Mouse (Mus musculus): ENCODE data around the gene Olig3.

Gene Olig3

DNA sequence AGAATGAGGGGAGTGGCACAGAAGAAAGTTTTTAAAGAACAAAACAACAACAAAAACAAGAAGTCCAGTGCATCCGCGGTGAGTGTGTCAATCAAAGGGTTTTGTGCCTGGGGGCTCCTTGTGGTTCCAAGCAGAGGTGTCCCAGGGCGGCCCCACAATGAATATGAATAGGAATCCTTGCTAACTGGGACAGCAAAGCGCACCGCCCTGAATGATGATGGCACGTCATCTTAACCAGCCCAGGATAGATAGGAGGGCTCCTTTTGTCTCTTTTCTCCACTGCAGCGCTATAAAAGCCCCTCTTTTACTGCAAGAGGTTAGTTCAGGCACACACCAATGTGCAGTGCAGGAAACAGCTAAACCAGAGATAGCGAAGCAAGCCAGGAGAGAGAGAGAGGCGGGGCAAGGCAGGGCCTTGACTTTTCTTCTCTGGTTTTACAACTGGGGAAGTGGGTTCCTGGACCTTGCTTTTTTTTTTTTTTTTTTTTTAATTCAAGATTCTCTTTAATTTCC lies at the start of gene Olig3:
Olig3 (plus strand) TSS at position 463 of the 513 bp plus-strand sequence.
- DNase-seq (ENCODE audit: low read depth) = peak; percentile 41

DNA sequence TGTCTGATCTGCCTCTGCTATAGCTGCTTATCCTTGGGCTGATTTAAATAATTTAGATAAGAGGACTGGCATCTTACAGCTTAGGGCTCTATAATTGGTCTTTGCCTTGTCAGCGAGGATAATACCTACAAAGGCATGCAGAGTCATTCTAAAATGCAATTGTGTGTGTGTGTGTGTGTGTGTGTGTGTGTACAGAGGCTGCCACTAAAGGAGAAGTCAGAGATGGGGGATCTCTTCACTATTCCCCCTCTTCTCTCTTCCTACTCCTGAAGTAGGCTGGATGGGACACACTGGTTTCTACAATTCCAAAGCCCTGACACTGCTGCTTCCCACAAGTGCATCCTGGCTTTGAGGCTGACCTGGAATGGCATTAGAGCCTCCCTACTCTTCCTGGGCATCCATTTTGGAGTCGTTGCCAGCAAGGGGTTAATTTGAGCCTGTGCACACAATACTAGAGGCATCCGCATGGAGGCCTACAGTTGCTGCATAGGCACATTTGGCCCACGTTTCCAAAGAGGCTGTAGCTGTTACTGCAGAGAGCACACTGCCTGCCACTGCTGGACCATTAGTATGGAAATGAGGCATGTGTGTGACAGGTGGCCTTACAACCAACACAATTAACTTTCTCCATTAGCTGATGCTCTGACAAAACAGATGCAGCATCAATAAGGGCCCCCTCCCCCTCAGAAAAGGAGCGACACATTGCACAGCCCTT lies 46.5 kb upstream of the Olig3 start:
- DNase-seq (ENCODE audit: low read depth) = no peak

DNA sequence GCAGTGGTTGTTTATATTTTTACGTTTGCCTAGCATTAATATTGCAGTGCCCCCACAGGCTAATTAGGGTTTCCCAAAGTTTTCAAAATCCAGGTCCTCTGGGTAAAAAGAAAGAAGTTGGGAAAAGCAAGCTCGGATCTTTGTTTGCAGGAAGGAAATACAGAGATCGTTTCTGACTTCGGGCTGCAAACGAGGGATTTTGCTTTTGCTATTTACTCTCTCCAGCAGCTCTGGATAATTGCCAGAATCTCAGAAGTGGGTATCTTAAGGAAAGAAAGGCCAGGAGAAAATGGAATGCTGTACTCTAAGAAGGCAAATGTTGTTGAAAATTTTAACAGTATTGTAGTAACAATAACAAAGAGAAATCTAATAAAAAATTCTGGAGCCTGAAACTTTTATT lies 45.9 kb upstream of the Olig3 start:
- no peak for DNase-seq (ENCODE audit: low read depth)

DNA sequence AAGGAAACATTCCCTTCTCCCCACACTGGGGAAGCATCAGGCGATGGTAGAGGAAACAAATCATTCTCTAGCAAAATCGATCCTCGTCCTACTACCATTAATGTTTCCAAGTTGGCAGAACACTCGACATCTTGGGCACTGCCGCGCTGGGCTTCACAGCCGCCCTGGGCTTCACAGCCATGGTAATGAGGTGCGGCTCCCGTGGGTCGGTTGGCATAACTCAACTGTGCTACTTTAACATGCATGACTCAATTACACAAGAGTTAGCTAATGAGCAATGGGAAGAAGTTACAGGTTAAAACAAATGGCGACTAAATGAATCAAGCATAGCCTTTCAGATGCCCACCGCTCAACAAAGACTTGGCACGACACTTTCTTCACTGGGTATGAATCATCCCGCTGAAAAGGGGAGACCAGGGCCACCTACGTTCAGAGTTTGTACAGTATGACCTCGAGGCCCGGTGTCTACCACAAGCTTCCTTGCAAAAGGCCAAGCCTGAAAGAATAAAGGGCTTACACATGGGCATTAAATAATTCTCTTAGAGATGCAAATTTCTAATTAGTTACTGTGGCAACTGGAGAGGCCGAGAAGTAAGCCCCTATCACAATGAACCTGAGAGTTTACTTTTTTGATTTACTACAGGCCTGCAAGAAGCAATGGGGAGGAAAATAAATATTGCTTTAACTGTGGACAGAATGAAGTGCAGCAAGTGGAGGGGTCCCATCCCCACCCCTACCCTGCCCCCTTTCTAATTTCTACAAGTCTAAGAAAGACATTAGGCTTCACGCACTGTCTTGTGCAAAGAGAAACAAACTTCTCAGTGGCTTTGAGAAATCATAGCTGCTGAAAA lies 38.1 kb upstream of the Olig3 start:
- DNase-seq (ENCODE audit: low read depth) = no peak

DNA sequence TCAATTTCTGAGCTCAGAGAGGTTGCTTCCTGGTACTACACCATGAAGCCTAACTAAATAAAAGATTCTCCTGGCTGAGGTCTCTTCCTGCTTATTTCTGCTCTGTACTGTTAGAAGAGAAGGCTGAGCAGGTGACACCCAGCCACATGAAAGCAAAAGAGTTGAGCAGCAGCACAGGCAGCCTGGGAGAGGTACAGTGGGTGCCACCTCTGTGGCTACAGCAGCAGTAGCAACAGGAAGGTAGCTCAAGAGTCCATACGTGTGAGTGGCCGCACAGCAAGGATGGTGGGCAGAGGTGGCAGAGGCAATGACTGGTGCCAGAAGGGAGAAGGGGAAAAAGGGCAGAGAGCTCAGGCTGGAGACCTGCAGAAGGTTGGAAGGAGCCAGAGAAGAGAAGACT lies 34.6 kb upstream of the Olig3 start:
- peak; percentile 68 for DNase-seq (ENCODE audit: low read depth)

DNA sequence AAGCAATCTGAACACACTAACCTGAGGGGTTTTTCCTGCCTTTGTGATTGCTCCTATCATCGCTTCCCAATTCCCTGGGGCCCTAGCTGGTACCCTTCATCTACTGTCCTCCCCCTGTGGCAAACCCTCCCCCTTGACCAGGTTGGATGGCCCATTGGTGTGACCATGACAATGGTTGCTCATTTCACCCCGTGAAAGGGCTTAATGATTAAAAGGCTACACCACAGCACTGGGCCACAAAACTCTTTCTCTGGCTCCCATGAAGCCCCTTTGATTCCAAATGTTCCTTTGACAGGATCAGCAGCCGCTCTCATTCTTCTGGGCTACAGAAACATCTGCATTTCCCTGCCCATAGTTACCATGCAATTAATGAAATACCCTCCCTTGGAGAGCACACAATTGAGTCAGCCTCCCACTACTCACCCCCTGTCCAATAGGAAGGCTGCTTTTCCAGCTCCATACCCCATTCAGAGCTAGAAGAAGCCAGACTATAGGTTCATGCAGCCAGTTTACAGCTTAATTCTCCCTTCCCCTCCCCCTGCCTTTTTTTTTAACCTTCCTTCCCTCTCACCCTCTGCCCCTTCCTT lies 27.0 kb upstream of the Olig3 start:
- DNase-seq (ENCODE audit: low read depth) = no peak

DNA sequence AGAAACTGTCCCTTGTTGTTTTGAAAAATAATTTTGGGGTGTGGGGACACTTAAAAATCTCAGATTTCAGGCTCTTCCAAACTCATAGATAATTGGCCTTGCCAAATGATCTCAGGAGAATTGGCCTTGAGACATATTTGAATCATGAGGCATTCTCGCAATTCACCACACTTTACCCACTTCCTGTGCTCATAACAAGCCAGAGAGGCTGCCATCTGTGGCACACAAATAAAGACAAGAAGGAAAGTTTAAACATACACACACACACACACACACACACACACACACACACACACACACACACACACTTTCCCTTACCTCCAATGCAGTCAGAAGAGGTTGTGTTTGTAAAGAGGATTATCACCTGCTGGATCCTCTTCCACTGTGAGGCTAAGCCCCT lies 22.9 kb upstream of the Olig3 start:
- peak; percentile 53 for DNase-seq (ENCODE audit: low read depth)

DNA sequence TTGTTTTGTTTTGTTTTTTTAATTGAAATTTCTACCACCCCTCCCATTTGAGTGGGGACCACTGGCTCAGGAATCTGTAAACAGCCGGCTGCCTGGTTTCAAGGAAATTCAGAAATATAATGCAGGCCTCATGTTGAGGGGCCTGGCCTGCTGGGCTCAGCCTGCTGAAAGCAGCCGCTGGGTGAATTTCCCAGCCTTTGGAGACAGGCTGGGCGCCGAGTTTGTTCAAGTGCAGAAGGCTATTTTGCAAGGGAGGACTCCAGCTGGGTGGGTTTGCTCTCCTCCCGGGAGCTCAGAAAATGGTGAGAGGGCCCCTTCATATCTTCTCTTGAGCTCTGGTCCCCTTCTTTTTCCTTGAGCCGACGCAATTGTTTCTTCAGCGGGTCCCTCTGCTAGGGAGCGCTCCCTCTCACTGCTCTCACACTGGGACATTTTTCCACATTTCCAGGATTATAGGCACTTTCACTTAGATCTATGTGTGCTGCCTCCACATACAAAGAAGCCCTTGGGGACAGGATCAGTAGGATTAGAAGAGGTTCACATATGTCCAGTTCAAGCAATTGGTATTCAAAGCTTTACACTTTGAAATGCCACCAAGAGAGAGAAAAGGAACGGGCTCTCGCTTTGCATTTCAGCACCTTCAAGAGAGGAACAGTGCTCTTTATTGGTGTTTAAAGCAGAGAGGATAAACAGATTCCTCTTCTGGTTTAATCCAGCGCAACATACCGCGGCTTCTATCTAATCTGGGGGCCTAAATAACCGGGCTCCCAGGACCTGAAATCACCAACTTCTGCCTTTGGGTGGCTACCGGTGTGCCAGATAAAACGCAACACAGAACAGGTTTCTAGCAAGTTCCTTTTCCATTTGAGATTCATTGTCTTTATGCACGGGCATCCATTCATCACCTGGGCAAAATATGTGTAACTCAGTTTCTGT lies 17.4 kb upstream of the Olig3 start:
- DNase-seq (ENCODE audit: low read depth) = no peak

DNA sequence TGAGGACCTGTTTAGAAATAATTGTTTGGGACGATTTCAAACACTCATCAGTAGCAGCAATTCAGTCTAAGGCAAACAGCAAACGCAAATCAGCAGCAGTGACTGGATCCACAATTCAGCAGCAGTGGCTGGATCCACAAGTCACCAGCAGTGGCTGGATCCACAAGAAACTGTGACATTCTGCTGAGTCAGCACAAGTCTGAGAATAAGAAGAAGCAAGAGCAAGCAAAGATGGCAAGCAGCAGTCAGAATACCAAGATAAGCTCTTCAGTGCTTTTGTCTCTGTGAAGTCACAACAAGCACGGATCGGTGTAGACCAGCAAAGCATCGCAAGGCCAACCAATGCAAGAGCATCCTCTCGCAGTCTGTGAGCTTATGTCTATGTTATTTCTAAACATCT lies 12.3 kb upstream of the Olig3 start:
- DNase-seq (ENCODE audit: low read depth) = no peak

DNA sequence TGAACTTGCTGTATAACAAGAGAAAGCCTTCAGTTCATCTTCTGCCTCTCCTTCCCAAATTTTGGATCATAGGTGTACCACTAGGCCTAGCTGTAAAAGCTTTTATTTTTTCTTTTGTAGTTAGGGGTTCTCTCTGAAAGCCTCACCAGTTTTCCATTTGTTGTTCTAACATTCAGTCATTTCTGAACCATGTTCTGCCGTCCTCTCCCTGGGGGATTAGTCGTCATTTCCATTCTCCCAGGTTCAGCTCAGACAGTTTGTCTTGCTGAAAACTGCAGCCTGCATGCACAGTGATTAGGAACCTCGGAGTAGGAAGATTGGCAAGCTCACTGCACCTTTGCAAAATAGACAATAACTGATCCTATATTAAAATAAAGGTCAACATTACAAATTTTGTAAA lies 7.0 kb upstream of the Olig3 start:
- no peak for DNase-seq (ENCODE audit: low read depth)

DNA sequence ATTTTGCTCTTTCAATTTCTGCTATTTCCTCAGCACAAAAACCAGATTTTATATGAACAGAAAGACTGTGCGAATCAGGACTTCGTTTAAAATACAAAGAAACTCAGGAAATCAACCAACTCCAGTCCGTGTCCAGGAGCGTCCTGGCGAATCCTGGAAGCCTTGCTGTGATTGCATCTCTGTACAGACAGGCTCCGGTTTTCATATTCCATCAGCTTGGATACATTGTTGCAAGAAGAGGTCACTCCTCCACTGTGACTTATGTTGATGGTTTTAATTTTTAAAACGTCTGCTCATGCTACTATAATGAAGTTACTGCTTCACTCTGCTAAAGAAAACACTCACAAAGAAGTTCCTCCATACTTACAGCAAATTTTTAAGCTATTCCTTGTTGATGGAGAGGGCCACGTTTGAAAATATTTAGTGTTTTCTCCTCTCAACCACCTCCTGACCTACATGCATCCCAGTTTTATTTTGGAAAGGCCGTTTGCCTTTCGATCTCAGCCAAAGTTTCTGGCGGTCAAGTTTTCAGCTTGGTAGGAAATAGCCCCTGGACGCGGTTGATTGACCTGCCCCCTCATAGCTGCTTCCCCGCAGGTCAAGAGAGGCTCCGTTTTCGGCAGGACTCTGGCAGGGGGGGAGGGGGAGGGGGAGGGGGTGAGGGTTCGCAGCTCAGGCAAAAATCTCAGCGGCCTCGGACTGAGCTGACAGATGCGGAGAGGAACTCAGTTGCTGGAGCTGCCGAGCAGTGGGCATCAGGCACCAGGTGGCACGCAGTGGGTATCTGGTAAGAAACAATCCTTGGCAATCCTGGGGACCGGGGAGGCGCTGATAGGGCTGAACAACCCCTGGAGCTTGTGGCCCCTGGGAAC lies 4.1 kb upstream of the Olig3 start:
- no peak for DNase-seq (ENCODE audit: low read depth)

DNA sequence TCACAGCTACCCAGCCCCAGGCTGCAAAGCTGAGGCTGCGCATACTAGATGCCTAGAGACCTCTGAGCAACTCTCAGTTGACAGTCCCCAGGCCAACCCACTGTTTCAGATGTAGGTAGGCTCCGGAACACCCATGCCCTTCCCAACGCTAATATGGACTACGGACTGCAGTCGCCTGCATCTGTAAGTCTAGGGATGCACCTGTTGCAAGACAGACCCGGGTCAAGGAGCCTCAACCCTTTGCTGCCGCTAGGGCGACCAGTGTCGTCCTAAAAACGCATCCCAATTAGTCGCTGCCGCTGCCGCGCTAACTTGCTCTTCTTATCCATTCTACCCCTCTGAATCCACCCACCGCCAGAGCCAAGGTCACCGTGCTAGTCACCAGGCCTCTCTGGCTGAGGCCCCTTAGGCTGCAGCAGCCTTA lies 3.4 kb upstream of the Olig3 start:
- DNase-seq (ENCODE audit: low read depth) = peak; percentile 51

DNA sequence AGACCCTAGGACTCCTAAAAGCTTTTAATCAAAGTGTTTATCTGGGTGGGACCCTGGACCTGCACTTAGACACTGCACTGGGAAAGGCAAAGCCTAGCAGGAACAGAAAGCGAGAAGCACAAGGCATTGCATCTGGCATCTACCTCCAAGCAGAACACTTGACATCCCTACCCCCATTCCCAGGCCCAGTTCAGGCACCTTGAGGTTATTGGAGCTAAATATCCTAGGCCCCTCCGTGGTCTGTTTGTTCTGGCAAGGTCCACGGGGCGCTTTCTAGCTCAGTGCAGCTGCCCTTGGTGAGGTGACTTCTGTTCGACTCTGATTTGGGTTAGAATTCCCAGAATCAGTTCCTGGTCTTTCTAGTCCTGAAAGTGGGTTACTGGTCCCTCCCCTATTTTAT lies 2.7 kb upstream of the Olig3 start:
- no peak for DNase-seq (ENCODE audit: low read depth)

DNA sequence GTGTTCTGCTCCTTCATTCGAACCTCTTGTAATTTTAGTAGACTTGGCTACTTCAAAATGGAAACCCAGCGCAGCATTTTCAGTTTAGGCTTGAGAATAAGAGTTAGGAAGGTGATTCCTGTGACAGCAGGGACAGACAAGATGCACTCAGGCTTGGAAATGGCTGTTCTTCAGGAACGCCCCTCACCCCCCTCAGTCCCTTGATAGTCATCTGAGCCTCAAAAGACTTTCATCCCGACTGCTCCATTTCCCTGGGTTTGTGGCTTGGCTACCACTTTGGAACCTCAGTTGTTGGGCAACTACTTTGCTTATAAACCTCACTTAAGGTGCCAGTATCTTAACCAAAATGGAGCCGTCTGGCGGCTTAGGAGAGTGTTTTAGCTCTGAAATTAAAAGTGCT lies 2.2 kb upstream of the Olig3 start:
- no peak for DNase-seq (ENCODE audit: low read depth)

DNA sequence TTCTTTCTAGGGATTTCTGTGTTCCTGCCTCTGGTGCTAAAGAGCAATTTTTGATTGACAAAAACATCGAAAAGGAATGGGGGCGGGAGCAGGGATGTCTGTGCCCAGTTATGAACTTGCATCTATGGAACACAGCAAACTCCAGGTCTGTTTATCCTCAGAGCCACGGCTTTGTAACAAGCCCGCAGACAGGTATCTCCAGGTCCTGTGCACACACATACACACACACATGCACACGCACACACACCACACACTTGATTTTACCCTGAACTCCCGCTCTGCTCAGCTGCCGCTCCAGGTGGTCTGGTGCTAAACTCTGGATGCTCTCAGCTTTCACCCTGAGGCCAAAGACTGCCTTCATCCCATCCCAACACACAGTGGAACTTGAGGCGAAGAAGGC lies 1.3 kb upstream of the Olig3 start:
- no peak for DNase-seq (ENCODE audit: low read depth)

DNA sequence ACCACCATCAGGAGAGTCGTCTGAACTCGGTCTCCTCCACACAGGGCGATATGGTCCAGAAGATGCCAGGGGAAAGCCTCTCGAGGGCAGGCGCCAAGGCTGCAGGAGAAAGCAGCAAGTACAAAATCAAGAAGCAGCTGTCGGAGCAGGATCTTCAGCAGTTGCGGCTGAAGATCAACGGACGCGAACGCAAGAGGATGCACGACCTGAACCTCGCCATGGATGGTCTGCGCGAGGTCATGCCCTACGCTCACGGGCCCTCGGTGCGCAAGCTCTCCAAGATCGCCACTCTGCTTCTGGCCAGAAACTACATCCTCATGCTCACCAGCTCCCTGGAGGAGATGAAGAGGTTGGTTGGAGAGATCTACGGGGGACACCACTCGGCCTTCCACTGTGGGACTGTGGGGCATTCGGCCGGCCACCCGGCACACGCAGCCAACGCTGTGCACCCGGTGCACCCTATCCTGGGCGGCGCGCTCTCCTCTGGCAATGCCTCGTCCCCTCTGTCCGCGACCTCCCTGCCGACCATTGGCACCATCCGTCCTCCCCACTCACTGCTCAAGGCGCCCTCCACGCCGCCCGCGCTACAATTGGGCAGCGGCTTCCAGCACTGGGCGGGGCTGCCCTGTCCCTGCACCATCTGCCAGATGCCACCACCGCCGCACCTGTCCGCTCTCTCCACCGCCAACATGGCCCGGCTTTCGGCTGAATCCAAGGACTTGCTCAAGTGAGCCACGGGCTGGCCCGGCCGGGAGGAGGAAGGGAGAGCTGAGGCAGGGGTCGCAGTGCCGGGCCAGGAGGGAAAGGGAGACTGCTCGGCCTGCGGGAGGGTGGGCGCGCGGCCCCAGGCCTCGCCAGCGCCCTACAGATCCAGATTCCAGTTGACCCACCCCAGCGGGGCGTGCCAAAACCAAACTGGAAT lies 648 bp downstream of the Olig3 start:
- no peak for DNase-seq (ENCODE audit: low read depth)

DNA sequence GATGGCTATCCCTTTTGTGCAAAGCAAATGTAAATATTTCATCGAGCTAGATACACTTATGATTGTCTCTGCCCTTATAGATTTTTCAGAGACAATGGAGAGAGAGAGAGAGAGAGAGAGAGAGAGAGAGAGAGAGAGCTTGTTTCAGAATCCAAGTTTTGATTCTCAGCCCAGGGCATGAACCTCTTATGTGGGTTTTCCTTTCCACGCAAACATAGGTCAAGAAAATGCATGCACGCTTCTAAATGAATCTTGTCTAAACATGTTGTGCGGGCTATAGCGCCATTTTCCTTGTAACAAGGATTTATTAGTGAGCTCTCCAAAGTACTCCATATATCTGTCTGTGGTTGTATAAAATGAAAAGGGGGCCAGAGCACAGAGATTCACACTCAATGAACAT lies 1.5 kb downstream of the Olig3 start:
- no peak for DNase-seq (ENCODE audit: low read depth)

DNA sequence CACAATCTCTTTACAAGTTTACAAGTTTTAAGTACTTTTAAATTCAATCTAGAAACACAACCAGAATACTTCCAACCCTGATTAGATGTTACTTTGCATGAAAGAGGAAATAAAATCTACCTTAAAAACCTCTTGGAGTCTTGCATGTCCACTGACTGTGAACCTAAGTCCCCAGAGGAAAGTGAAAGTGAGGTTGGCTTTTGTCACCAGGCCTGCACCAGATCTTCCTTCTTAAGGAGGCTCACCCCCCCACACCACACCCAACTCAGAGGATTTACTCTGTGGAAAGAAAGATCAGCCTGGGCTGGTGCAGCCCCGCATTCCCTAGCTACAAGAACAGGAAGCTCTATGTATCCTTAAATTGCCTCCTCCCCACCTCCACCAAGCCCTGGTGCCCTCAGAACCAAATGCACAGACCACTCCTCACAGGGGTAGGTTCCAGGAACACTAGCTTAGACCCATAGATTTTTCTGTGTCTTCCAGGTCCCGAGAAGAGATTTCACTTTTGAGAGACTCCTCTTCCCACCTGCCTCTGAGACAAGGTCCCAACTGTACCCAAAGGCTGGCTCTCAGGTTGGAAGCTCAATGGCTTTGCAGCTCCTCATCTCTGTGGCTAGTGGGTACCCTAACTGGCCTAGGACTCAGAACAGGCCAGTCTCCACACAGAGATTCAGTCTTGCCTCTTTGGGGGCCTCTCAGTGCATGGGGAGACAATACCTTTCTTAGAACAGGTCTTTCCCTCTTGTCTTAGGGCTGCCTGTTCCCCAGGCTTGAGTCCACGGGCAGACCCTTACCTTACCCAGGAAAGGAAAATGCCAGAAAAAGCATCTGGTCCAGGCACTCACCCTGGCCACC lies 4.3 kb downstream of the Olig3 start:
- DNase-seq (ENCODE audit: low read depth) = no peak
